8 mouse cellular contexts compared by ENCODE assay signal in the genomic region with DNA sequence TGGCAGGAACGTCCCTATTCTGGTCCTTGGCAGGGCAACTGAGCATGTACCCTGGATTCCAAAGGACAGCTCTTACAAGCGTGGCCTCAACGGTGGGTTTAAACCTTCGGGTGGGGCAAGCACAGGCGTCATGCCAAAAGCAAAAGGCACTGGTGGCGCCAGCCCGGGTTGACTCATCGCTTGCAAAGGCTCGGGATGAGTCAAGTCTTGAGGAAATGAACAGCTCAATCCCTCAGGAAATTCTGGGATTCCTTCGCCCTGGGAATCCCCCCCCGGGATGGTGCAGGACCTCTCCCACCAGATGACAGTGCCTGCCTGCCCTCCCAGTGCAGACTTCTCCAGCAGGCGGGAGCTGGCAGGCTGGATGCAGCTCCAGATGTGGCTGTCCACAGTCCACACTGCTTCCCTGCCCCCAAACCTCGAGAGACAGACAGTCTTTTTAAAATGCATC. TPM values are rescaled to one million over a fixed set of nuclear protein-coding genes. Genes with fewer than 3 reads are reported as not detected.
DNase-seq lines count a peak whose midpoint lies in the region; ATAC-seq lines count a peak whose summit lies in the region.

No protein-coding gene starts in this region.

- no peaks in the 10 kb centered on the region for H3K27me3 ChIP-seq in intestine, embryonic 14.5 days (replicated peaks; ENCODE audit: control insufficient read depth, insufficient read depth, low read length)
- H3K27me3 ChIP-seq in limb, embryonic 11.5 days (ENCODE audit: control insufficient read depth, insufficient read depth, low read length): no peaks in the 10 kb centered on the region
- H3K27me3 ChIP-seq in midbrain, embryonic 12.5 days: no peaks in the 10 kb centered on the region

- no peak overlapping the region for H3K9ac ChIP-seq in intestine, embryonic 14.5 days (ENCODE audit: low read length)
- H3K9ac ChIP-seq in limb, embryonic 11.5 days (ENCODE audit: low read length): no peak overlapping the region
- no peak overlapping the region for H3K9ac ChIP-seq in midbrain, embryonic 12.5 days (replicated peaks)

- no peaks in the 10 kb centered on the region for H3K9me3 ChIP-seq in intestine, embryonic 14.5 days (ENCODE audit: control insufficient read depth, low read length)
- no peaks in the 10 kb centered on the region for H3K9me3 ChIP-seq in limb, embryonic 11.5 days (ENCODE audit: control insufficient read depth, low read length)
- H3K9me3 ChIP-seq in midbrain, embryonic 12.5 days: no peaks in the 10 kb centered on the region

- ATAC-seq in frontal cortex, adult (ENCODE audit: low TSS enrichment): peak; percentile 44
- no peak for ATAC-seq in intestine, embryonic 14.5 days (replicated peaks; ENCODE audit: low FRiP score, low TSS enrichment, low read depth)
- no peak for ATAC-seq in limb, embryonic 11.5 days (ENCODE audit: insufficient number of reproducible peaks, low FRiP score, low TSS enrichment, low read depth)
- ATAC-seq in midbrain, embryonic 12.5 days (ENCODE audit: low FRiP score, low read depth): no peak; the same call in 1 of the 2 replicates

- no peak for DNase-seq in frontal cortex, postnatal 10 days (ENCODE audit: low spot score in 2 of 2)
- peak; percentile 61 to 71 for DNase-seq in cerebellum, postnatal 10 days
- DNase-seq in gastrocnemius, postnatal 36 days: peak; percentile 76 to 79
- DNase-seq in intestine, embryonic 14.5 days (ENCODE audit: low spot score): peak; percentile 56
- peak; percentile 19 for DNase-seq in limb, embryonic 11.5 days (ENCODE audit: low spot score)
- DNase-seq in urinary bladder, postnatal 14 days (ENCODE audit: low spot score): peak; percentile 83

- intact Hi-C loops in gastrocnemius, postnatal 36 days (cut with DNase I): no loop called here

- H3K36me3 ChIP-seq in intestine, embryonic 14.5 days (ENCODE audit: control insufficient read depth, insufficient read depth, low read length): peaks cover 10% of the 10 kb centered on the region
- H3K36me3 ChIP-seq in limb, embryonic 11.5 days (ENCODE audit: control insufficient read depth, insufficient read depth, low read length): peaks cover 4% of the 10 kb centered on the region; the same call in 1 of the 2 replicates
- H3K36me3 ChIP-seq in midbrain, embryonic 12.5 days: peaks cover 9% of the 10 kb centered on the region

- H3K4me3 ChIP-seq in intestine, embryonic 14.5 days (ENCODE audit: low read depth, low read length): no peak overlapping the region
- no peak overlapping the region for H3K4me3 ChIP-seq in limb, embryonic 11.5 days (ENCODE audit: low read depth, low read length)
- no peak overlapping the region for H3K4me3 ChIP-seq in midbrain, embryonic 12.5 days

- H3K27ac ChIP-seq in intestine, embryonic 14.5 days (ENCODE audit: low read depth): peak overlapping the region; percentile 72; the same call in 1 of the 2 replicates
- H3K27ac ChIP-seq in limb, embryonic 11.5 days (replicated peaks; ENCODE audit: low read depth, low read length): no peak overlapping the region
- peak overlapping the region; percentile 64 for H3K27ac ChIP-seq in midbrain, embryonic 12.5 days (replicated peaks)

- H3K4me2 ChIP-seq in intestine, embryonic 14.5 days (ENCODE audit: low read length): no peak overlapping the region
- H3K4me2 ChIP-seq in limb, embryonic 11.5 days (ENCODE audit: low read depth, severe bottlenecking): no peak overlapping the region
- H3K4me2 ChIP-seq in midbrain, embryonic 12.5 days (replicated peaks): no peak overlapping the region

- 60% methylated on average over 13 of the region's 13 CpGs for WGBS in intestine, embryonic 14.5 days
- WGBS in limb, embryonic 11.5 days: 77% methylated on average over 13 of the region's 13 CpGs
- 73% methylated on average over 13 of the region's 13 CpGs for WGBS in midbrain, embryonic 12.5 days

- H3K4me1 ChIP-seq in intestine, embryonic 14.5 days (replicated peaks; ENCODE audit: control insufficient read depth, insufficient read depth, low read length): peaks cover 29% of the 10 kb centered on the region
- no peaks in the 10 kb centered on the region for H3K4me1 ChIP-seq in limb, embryonic 11.5 days (ENCODE audit: control insufficient read depth, insufficient read depth, low read length)
- peaks cover 25% of the 10 kb centered on the region for H3K4me1 ChIP-seq in midbrain, embryonic 12.5 days

RNA-seq across cellular contexts. Expression of gene Hacl1, which starts 28.1 kb away (rescaled TPM):
- total RNA-seq in gastrocnemius, postnatal 36 days (2021): 1 to 10 TPM; 5.3 to 7.4 TPM
- polyA plus RNA-seq in intestine, embryonic 14.5 days (2014; fragmentation: Nextera tagmentation; extraction: Ambion mirVana): 10.4 and 13.5 TPM in 2 replicates
- 6.5 and 10.9 TPM in 2 replicates for polyA plus RNA-seq in limb, embryonic 11.5 days (2014; fragmentation: Nextera tagmentation; extraction: Ambion mirVana)
- polyA plus RNA-seq in midbrain, embryonic 12.5 days (2016; fragmentation: Nextera tagmentation; extraction: Ambion mirVana): 8.7 and 12.7 TPM in 2 replicates

RNA-seq across cellular contexts. Expression of gene Btd, which starts 28.4 kb away (rescaled TPM):
- 1 to 10 TPM; 3.6 to 4.8 TPM for total RNA-seq in gastrocnemius, postnatal 36 days (2021)
- polyA plus RNA-seq in intestine, embryonic 14.5 days (2014; fragmentation: Nextera tagmentation; extraction: Ambion mirVana): 21.9 and 28.8 TPM in 2 replicates
- polyA plus RNA-seq in limb, embryonic 11.5 days (2014; fragmentation: Nextera tagmentation; extraction: Ambion mirVana): 18.1 and 18.9 TPM in 2 replicates
- 13.7 and 15.7 TPM in 2 replicates for polyA plus RNA-seq in midbrain, embryonic 12.5 days (2016; fragmentation: Nextera tagmentation; extraction: Ambion mirVana)

RNA-seq across cellular contexts. Expression of gene Gm49387, which starts 28.5 kb away (rescaled TPM):
- total RNA-seq in gastrocnemius, postnatal 36 days (2021): 1 to 10 TPM in 1 of 2 experiments, not detected in 1; 1.6 TPM
- 0.78 and 2.3 TPM in 2 replicates for polyA plus RNA-seq in intestine, embryonic 14.5 days (2014; fragmentation: Nextera tagmentation; extraction: Ambion mirVana)
- 1.0 and 1.6 TPM in 2 replicates for polyA plus RNA-seq in limb, embryonic 11.5 days (2014; fragmentation: Nextera tagmentation; extraction: Ambion mirVana)
- 0.79 TPM in 1 of 2 replicates, not detected in the other for polyA plus RNA-seq in midbrain, embryonic 12.5 days (2016; fragmentation: Nextera tagmentation; extraction: Ambion mirVana)

Comparison
In these comparisons a context has a peak if more than half of its experiments do, and no peak if none do; other contexts are left out.
1. DNase-seq: peak in cerebellum, postnatal 10 days (2 of 2), gastrocnemius, postnatal 36 days (2 of 2), intestine, embryonic 14.5 days (single experiment), limb, embryonic 11.5 days (single experiment) and urinary bladder, postnatal 14 days (single experiment); none in frontal cortex, postnatal 10 days (0 of 2).